Mouse (Mus musculus) C2C12 (cell line): Measurements from ENCODE around the gene Ckap4.

Experiments
- CEBPB ChIP-seq: IDR thresholded peaks from one replicate; pipeline ENCODE4 v1.6.1; 2011; ENCODE audit warnings: low read depth, mild to moderate bottlenecking, control low read depth, moderate library complexity
- CTCF ChIP-seq: IDR thresholded peaks from one replicate; pipeline ENCODE4 v1.5.1; 2011; ENCODE audit not compliant: control insufficient read depth, insufficient read depth, insufficient read length
- MAX ChIP-seq: IDR thresholded peaks from one replicate; pipeline ENCODE4 v1.6.1; 2011; ENCODE audit warnings: mild to moderate bottlenecking, control low read depth
- MYOD1 ChIP-seq: IDR thresholded peaks from one replicate; pipeline ENCODE4 v1.6.1; 2011; ENCODE audit warnings: low read depth; ENCODE audit not compliant: control insufficient read depth, insufficient read length
- USF1 ChIP-seq: IDR thresholded peaks from one replicate; pipeline ENCODE4 v1.6.1; 2011; ENCODE audit warnings: low read depth, mild to moderate bottlenecking, control low read depth, moderate library complexity

DNA sequence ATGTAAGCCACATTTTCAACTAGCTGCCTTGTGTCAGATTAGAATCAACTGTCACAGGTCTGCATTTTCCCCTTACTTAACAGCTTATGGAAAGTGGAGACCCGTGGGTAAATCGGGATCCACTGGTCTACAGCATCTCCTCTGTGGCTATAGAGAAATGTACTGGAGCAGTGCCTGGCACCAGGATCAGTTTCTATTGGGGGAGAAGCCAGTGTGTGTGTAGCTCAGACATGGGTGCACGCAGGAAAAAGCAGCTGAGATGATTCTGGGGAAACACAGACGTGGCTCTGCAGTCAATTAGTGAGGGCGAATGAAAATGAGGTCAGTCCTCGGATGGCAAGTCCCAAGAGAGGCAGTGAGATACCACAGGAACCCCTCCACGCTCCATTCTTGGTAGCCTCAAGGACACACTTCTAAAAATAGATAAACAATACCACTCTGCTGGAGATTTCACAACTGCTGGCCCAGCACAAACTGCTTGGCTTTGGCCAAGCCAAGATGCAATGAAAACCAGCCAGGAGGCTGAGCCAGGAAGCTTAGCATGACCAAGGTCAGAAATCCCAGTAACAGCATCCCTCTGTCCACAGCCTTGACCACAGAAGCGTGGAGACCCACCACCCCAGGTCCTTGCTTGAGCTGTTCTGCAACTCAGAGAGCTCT, 53.1 kb downstream of the Ckap4 start:
- TF ChIP-seq USF1 (no peak), CTCF (no peak), MAX (no peak), CEBPB (peak; percentile 75), MYOD1 (no peak)
